Mouse (Mus musculus): ENCODE measurements around the gene Rab11fip3.
A peak's percentile ranks its signal among the peaks of the same experiment; 100 is the strongest.
"Not testable (repeated sequence)": the region's sequence is repeated elsewhere in the genome, so short reads cannot be mapped to it uniquely, and the experiment has no call there.

The Rab11fip3 gene

DNA sequence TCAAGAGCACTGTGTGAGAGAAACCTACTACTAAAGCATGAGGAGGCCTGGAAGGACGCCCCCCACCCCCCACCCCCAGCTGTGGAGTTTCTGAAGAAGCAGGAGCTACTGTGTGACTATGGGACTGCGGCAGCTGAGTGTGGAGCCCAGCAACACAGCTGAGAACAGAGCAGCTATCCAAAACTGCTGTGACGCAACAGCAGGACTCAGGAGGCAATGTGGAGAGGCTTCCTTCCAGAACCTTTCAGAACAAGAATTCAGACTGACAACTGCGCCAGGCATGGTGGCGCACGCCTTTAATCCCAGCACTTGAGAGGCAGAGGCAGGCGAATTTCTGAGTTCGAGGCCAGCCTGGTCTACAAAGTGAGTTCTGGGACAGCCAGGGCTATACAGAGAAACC is 28.6 kb downstream of the Rab11fip3 start:
- not testable (repeated sequence) for DNase-seq (ENCODE audit: low spot score in 2 of 2)

DNA sequence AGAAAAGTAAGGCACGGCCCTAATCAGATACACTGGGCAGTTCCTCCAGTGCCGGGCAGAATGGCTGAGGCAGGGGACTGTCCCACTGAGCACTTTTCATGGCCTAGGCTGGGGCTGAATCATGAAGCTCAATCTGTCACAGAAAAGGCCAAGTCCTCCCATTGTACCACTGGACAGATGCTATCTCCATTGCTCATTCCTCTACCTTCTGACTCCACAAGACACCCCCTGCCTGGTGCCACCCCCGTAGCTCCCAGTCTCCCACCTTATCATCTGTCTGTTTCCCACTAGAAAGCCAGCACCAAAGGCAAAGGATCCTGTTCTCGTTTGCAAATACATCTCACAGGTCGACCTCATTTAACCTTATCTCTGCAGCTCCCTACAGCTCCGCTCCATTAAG is 37.3 kb downstream of the Rab11fip3 start:
- no peak for DNase-seq (ENCODE audit: low spot score in 2 of 2)

DNA sequence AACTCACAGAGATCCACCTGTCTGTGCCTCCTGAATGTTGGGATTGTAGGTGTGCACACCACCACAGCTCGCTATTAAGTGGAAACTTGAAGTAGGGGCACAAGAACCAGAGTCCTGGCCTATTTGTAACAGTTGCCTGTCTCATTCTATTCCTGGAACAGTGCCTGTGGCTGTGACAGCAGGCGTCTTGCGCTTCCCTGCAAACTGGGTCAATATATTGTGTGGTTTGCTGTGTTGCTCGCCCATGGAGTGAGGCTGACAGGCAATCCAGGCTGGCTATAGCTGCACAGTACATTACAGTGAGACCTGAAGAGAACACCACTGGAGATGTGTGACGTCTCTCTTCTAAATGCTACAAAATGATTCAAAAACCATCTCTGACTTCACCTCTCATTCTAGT is 37.8 kb downstream of the Rab11fip3 start:
- peak in 1 of 2 experiments; percentile 62 for DNase-seq (ENCODE audit: low spot score in 2 of 2)

DNA sequence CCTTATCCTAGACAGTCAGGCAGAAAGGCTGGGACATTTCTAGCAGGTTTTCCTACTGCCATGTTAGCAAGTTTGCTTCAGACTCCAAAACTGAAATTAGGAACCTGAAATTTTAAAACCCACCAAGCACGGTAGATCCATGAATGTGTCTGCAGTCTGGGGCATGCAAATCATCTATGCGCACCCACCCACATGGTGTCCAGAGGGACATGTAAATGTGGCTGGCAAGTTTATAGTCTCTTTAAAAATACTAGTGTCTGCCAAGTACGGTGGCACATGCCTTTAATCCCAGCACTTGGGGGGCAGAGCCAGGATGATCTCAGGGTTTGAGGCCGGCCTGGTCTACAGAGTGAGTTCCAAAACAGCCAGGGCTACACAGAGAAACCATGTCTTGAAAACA is 41.1 kb downstream of the Rab11fip3 start:
- no peak for DNase-seq (ENCODE audit: low spot score in 2 of 2)

DNA sequence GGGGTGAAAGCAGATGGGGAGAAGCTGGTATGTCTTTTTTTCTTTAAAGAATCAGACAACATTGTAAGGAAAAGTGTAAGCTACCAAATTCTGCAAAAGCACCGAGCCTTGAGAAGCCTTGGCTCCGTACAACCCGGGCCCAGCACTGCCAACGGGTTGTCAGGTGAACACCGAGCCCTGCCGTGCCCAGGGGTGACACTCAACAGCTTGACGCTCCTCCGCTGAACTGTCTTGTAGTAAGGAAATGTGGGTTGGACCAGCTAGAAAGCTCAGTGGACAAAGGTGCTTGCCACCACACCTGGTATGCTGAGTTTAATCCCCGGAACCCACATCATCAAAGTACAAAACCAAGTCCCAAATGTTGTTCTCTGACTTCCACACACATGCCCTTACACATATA is 44.7 kb downstream of the Rab11fip3 start:
- no peak for DNase-seq (ENCODE audit: low spot score in 2 of 2)

DNA sequence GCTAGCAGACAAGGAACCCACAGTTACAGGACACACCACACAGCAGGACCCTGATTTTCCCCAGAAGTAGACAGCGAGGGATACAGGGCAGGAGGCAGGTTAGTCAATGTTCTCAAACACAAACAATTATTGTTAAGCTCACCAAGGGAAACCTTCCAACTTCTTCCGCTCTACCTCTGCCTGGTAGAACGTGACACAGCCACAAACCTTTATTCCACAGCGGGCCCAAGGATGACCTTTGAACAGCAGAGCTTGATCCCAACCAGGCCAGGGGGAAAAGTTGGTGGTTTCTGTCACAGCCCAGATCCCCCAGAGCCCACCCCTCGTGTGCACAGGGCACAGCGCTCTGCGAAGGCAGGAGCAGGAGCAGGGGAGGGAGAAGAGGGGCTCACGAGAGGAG is 45.4 kb downstream of the Rab11fip3 start:
- DNase-seq (ENCODE audit: low spot score in 2 of 2): no peak

DNA sequence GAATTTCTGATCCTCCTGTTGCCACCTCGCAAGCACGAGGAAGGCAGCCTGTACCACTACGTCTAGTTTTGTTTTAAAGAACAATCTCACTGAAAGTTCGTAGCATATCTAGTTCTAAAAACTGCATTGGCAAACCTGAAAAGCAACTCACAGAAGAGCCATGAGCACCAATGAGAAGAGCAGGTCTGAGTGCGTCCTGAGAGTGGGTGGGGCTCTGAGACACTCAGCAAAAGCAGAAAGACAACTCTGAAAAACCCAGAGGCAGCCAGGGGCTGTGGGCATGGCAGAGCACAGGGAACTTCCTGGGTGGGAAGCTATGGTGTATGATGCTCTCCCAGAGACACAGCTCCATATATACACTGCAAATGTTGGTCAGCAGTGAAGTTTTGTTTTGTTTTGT is 46.2 kb downstream of the Rab11fip3 start:
- DNase-seq (ENCODE audit: low spot score in 2 of 2): no peak

DNA sequence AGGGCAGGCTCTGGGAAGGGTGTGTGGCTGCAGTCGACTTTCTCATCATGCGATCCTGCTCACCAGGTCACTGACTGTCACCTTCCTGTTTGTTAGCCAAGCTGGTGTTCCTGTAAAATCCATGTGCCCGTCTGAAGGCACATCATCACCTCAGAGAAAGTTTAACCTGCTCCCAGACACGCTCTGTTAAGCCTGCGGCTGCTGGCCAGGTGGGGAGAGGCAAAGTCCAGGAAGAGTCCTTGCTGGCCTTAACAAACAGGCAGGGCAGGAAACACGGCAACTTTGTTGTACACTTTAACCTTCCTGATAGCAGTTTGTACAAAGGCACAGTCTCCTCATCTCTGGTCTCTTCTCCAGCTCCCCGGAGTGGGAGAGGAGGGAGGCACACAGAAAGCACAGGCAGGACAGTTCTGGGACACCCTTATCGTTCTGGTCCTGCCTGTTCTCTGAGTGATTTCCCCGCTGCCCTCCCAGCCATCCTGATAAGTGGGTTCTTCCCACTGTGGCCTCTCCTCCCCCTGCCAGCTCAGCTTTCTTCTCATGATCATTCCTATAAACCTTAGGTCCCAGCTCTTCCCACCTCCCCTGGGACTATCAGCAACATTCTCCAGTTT is 47.5 kb downstream of the Rab11fip3 start:
- no peak for DNase-seq (ENCODE audit: low spot score in 2 of 2)

DNA sequence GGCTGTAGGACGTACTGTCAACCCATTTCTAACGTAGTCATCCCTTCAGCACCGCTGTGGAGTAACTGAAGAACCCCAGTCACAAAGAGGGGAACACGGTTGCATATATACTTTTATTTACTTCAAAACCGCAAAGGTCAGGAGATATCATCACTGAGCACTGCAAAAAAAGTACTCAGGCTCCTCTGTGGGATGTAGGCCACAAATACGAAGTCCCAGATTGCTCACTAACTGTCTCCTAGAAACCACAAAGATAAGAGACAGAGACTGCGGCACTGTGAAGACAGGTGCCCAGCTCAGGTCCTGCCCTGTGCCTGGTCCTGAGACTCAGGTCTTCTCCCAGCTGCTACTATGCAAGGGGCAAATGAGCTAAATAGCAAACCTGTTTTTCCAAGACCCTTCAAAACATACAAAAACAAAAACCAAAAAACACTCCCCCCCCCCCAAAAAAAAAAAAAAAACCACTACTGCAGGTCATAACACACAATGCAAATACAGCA is 48.5 kb downstream of the Rab11fip3 start:
- DNase-seq (ENCODE audit: low spot score in 2 of 2): no peak

DNA sequence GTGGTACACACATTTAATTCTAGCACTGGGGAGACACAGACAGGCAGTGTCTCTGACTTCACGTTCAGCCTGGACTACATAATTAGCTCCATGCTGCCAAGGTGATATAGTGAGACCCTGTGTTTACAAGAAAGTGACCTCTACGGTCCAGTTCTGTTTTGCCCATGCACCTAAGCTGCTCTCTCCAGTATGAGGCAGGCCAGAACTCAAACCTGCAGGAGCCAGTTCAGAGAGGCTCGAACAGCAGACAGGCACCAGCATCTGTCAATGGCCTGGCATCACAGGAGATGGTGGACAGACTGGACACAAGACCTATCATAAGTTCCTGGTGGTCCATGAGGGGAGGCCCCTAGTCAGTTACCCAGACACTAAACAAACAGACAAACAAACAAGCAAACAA is 51.0 kb downstream of the Rab11fip3 start:
- DNase-seq (ENCODE audit: low spot score in 2 of 2): no peak

DNA sequence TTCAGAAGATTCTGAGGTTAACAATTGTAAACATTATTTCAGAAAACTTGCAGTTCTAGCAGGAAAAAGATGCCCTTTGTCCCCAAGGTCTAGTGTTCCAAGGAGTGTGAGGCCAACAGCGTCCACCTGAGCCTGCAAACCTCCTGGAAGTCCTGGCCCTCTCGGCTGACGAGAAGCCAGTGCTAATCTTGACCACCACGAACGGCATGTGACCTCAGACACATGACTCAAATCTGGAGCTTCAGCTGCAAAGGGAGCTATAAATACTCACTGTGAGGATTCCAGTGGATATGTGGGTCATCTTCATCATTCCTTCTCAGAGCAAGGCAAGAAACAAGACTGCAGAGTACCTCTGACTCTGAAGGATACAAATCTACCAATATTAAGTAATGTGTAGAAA is 51.4 kb downstream of the Rab11fip3 start:
- DNase-seq (ENCODE audit: low spot score in 2 of 2): peak in 1 of 2 experiments; percentile 24

DNA sequence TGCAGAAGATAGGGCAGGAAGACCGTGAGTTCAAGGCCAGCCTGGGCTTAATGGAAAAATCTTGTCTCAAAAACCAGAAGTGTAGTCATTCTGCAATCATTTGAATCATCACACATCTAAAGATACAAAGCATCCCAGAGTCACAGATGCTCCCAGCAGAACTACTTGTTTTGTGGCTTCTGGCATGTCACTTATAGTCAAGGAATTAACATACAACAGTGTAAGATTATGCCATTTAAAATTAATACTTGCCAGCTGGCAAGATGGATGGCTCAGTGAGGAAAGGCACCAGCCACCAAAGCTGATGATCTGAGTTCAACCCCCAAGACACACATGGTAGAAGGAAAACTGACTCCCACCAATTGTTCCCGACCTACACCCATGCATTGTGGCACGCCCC is 52.3 kb downstream of the Rab11fip3 start:
- no peak for DNase-seq (ENCODE audit: low spot score in 2 of 2)

DNA sequence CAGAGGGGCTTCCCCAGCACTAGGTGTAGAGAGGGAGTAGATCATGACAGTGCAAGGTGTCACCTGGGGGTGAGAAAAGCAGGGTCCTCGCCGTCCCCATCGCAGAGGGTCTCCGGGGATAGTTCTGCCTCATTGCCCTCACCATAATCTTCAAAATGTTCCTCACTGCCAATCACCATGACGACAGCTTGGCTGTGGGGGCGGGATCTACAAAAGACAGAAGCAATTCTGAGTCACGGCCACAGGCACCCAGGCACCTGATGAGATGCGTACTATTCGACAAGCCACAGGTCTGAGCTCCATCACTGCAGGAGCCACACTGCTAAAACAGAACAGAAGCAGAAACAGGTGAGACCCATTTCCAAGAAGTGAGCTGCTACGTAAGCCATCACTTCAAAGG is 55.6 kb downstream of the Rab11fip3 start:
- peak; percentile 39 to 56 for DNase-seq (ENCODE audit: low spot score in 2 of 2)

DNA sequence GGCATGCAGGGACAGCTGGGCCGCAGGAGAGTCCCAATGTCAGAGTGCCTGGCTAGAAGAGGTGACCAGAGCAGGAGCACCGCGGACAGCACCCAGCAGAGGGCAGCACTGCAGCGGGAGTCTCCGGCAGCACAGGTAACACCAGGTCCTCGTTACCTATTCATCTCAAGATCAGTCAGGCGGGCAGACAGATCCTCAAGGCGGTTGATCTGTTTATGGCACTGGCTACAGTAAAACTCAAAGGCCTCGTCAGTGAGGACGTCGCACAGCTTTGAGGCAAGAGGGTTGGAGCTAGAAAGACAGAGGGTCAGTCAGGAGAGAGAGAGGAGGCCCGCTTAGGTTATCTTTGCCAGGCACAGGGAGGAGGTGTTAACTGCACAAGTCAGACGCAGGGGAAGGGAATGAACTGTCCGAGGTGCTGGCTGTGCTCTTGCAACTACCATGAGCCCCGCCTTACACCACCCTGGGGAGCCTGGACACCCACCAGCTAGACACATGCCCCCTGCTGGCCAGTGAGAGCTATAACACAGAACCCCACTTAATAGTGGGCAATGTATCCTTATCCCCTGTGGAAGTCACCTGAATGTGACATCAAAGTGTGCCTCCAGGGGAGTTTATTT is 57.4 kb downstream of the Rab11fip3 start:
- DNase-seq (ENCODE audit: low spot score in 2 of 2): peak; percentile 64 to 68

DNA sequence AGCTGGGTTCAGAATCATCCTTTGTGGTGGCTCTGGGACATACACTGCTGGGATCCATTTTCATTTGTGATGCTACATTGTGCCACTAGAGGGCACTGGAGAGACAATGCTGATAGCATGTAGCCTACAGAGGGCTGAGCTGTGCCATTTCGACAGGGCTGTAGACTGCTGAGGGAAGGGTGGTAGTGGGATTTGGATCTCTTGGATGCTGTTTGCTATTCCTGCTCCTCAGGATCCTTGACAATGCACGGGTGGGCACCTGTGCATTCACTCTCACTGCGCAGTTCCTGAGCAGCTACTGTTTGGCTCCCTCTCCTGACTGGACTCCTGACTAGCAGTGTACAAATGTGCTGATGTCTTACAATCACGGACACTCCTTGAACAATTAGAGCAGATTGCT is 59.8 kb downstream of the Rab11fip3 start:
- DNase-seq (ENCODE audit: low spot score in 2 of 2): peak; percentile 81 to 91

DNA sequence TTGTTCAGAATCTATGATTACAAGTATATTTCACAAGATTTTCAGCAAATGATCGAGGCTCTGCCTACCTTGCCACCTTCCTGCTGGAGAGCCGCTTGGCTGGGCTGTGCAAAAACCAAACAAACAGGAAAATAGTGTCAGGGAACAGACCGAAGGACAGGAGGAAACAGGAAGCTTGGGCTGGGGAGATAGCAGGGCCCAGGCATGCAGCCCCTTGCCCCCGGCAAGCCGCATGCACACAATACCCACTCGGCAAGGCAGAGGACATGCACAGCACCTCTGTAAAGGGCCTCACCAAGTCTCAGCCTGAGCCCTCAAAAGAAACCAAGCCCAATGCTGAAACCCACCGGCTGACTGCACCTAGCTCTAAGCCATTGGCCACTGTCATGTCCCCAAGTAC is 60.6 kb downstream of the Rab11fip3 start:
- DNase-seq (ENCODE audit: low spot score in 2 of 2): no peak

DNA sequence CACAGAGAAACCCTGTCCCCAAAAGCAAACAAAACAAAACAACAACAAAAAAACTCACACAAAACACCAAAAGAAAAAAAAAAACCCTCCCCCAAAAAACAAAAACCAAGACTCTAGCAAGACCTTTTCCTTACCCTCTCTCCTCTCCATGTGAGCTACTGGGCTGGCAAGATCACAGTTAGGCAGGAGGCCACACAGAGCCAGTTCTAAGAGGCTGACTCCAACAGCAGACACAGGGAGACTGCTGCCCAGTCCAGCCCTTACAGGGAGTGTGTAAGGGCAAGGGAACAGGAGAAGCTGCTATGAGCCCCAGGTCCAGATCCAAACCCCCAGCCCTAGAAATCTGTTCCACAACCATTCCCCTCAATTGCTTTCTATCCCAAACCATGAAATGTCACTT is 61.0 kb downstream of the Rab11fip3 start:
- no peak for DNase-seq (ENCODE audit: low spot score in 2 of 2)

DNA sequence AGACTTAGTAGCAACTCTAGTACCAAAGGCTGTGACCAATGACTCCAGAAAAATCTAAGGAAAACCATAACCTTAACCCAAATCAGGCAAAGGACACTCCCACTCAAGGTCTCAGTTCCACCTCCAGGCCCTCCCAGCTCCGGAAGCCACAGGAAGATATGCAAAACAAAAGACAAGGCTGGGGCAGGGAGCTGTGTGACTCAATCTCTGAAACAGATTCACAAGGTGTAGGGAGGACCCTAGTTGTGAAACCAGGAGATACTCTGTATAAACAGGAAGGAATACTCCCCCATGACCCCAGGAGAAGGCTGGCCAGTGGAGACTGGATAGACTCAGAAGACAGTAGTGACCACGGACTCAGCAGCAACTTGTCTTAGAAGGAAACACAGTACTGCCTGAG is 61.7 kb downstream of the Rab11fip3 start:
- no peak for DNase-seq (ENCODE audit: low spot score in 2 of 2)

DNA sequence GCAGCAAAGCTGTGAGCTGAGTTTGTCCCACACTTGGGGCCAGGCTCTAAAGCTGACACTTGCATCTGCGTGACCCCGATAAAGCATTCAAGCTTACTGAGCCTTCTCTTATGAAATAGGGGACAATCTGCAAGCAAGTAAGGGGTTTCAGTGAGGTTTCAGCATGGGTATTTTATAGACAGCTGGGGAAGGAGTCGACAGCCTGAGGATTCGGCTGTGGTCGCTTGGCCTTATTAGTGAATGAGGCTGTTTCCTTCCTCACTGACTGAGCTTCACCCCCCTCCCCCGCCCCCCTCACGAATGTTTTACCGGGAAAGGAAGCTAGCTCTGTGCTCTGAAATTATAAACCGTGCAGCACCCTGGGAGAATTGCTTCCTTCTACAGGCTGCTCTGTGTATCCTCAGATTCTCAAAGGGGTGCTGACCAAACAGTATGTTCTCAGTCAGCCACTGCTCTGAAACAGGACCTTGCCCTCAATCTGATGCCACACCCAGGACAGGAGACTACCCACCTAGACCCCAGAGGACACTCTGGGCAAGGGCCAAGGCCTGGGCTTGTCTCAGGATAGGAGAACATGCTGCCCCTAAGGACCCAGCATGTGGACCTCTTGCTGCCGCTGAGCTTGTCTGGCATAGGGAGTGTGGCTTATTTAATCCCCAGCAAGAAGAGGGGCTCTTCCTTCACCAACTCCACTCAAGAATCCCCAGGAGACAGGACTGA is 63.5 kb downstream of the Rab11fip3 start:
- DNase-seq (ENCODE audit: low spot score in 2 of 2): no peak

DNA sequence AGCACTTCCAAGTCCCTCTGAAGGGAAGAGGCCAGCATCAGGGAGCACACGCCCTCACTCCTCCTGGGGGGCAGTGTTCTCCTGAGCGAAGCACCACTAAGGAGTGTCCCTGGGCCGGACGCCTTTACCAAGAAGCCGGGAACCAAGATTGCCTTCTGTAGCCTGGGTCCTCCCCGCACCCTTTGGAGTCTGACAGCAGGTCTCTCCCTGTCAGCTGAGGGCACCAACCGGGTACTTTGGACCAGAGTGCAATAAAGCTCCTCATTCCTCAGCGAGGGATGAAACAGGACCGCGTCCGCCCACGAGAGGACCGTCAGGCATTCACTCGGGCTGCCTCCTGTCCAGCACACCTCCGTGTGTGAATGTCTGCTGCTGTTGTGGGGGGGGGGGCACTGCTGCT is 64.6 kb downstream of the Rab11fip3 start:
- no peak for DNase-seq (ENCODE audit: low spot score in 2 of 2)

DNA sequence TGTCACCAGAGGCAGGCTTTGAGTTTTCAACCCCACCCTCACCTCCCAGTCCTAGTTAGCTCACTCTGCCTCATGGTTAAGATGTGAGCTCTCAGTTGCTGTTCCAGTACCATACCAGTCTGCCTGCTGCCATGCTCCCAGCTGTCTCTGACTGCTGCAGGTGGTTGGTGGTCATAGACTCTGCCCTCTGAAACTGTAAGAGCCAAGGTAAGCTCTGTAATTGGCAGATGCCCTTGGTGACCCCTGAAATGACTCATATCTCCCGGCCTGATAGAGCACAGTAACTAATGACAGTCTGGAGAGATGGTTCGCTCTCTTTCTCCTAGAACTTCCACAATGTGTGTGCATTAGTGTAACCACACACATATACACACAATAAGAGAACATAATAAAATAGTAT is 65.5 kb downstream of the Rab11fip3 start:
- no peak for DNase-seq (ENCODE audit: low spot score in 2 of 2)

DNA sequence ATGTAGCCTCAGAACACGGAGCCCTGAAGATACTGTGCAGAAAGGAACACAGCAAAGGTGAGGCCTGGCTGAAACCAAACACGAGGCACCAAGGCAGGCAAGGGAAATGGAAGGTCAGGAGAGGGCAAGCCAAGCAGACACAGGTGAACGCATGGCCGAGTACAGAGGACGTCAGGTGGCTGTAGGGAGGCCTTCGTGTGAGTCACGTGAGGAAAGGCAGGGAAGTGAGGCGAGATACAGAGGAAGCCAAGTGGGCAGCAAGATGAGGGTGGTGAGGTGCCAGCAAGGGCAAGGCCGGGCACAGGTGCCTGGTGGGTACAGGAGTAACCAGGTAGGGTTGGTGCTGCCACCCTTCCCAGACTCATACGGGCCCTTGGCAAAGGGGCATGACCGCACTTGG is 70.9 kb downstream of the Rab11fip3 start:
- no peak for DNase-seq (ENCODE audit: low spot score in 2 of 2)

DNA sequence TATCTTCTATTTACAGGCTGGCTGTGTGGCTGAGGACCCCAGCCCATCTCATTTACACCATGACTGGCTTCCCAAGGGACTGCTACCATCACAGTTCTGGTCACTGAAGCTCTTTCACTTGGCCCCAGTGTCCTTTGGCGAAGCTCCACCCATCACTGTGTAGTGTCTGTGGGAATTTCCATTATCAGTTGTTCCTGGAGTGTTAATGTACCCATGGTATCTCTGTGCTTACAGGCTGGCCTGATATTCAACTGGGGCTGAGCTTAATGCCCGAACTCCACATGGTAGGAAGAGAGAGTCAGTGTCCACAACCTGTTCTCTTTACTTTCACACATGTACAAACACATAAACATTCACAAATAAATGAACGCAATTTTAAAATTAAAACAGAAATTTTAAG is 75.9 kb downstream of the Rab11fip3 start:
- no peak for DNase-seq (ENCODE audit: low spot score in 2 of 2)

All from frontal cortex, postnatal 36 days (tissue).